Mouse (Mus musculus) hindbrain, embryonic 10.5 days (tissue): Measurements from ENCODE around the gene Actr10. TPM values are rescaled to one million over a fixed set of nuclear protein-coding genes. Genes with fewer than 3 reads are reported as not detected.

Experiments
- DNase-seq: peaks from one replicate; pipeline ENCODE4 v3.0.0-alpha.2; 2017; ENCODE audit warnings: low spot score
- H3K27ac ChIP-seq: fragments of 300-500 bp; sonication (generic); 2 replicates; pipeline ENCODE4 v1.5.1; 2016; ENCODE audit warnings: mild to moderate bottlenecking, moderate library complexity
- H3K27me3 ChIP-seq: fragments of 300-500 bp; sonication (generic); 2 replicates; pipeline ENCODE4 v1.6.1; 2016; ENCODE audit warnings: mild to moderate bottlenecking; ENCODE audit not compliant: poor library complexity, insufficient read depth, severe bottlenecking
- H3K36me3 ChIP-seq: fragments of 300-500 bp; sonication (generic); 2 replicates; pipeline ENCODE4 v1.6.1; 2016; ENCODE audit warnings: mild to moderate bottlenecking, moderate library complexity
- H3K4me1 ChIP-seq: fragments of 300-500 bp; sonication (generic); replicated peaks from 2 replicates; pipeline ENCODE4 v1.6.1; 2016; ENCODE audit warnings: mild to moderate bottlenecking
- H3K4me3 ChIP-seq: fragments of 300-500 bp; sonication (generic); 2 replicates; pipeline ENCODE4 v1.5.1; 2016; ENCODE audit warnings: mild to moderate bottlenecking, moderate library complexity
- H3K9me3 ChIP-seq: fragments of 300-500 bp; sonication (generic); 2 replicates; pipeline ENCODE4 v1.6.1; 2016; ENCODE audit warnings: mild to moderate bottlenecking, moderate library complexity
- WGBS: fragments of 180-500 bp; shearing (Covaris S2); methylation state at CpG from one replicate; pipeline ENCODE4 v1.1.7; 2016; 5-methylcytosine and 5-hydroxymethylcytosine counted together
- polyA plus RNA-seq: library from polyadenylated mRNA; unstranded; fragments of >200 nt; fragmentation: Nextera tagmentation; extraction: Ambion mirVana; gene quantifications from 2 replicates; pipeline ENCODE4 v1.2.1, GENCODE M21; 2016

The Actr10 gene
- 210 and 229 TPM in 2 replicates for polyA plus RNA-seq

- H3K36me3 ChIP-seq = peaks cover 23% of the 10 kb centered on the region
- peaks cover 10% of the 10 kb centered on the region for H3K4me1 ChIP-seq
- no peaks in the 10 kb centered on the region for H3K27me3 ChIP-seq
- H3K9me3 ChIP-seq = no peaks in the 10 kb centered on the region
- under 1% methylated on average over 58 of the region's 59 CpGs for WGBS
- peak within 1 kb of the TSS; percentile 91 for H3K4me3 ChIP-seq
- peak within 1 kb of the TSS; percentile 92 for H3K27ac ChIP-seq
- DNase-seq = peak; percentile 94
These were observed at the start of gene Actr10 for GRCm38 (mm10) chr12:70937571-70938384. TSS of gene Actr10 (plus strand) at chr12:70937857.

- no peak for DNase-seq
- Histone ChIP-seq H3K9me3 (no peaks in the 10 kb centered on the region), H3K36me3 (peaks cover 67% of the 10 kb centered on the region), H3K4me3 (no peak overlapping the region), H3K4me1 (peaks cover 8% of the 10 kb centered on the region; the same call in 1 of the 2 replicates), H3K27me3 (no peaks in the 10 kb centered on the region), H3K27ac (0 out of 2 replicates have a peak overlapping the region, but pooled peaks have one; percentile 40)
- WGBS = 65% methylated on average over 5 of the region's 5 CpGs
These were observed 47.3 kb upstream of the Actr10 start for GRCm38 (mm10) chr12:70890405-70890804.

- Histone ChIP-seq H3K27ac (0 out of 2 replicates have a peak overlapping the region, but pooled peaks have one; percentile 40), H3K4me3 (no peak overlapping the region), H3K27me3 (no peaks in the 10 kb centered on the region), H3K36me3 (peaks cover 71% of the 10 kb centered on the region), H3K9me3 (no peaks in the 10 kb centered on the region), H3K4me1 (peaks cover 8% of the 10 kb centered on the region; the same call in 1 of the 2 replicates)
- DNase-seq = no peak
- WGBS = 81% methylated on average over 8 of the region's 8 CpGs
These were observed 46.7 kb upstream of the Actr10 start for GRCm38 (mm10) chr12:70890874-70891470.

- DNase-seq = no peak
- H3K9me3 ChIP-seq = no peaks in the 10 kb centered on the region
- H3K27ac ChIP-seq = no peak overlapping the region
- peaks cover 85% of the 10 kb centered on the region for H3K36me3 ChIP-seq
- no peaks in the 10 kb centered on the region for H3K27me3 ChIP-seq
- peaks cover 5% of the 10 kb centered on the region; the same call in 1 of the 2 replicates for H3K4me1 ChIP-seq
- 91% methylated on average over 7 of the region's 7 CpGs for WGBS
- H3K4me3 ChIP-seq = no peak overlapping the region
These were observed 42.4 kb upstream of the Actr10 start for GRCm38 (mm10) chr12:70895275-70895674.

- no peak overlapping the region for H3K4me3 ChIP-seq
- H3K9me3 ChIP-seq = no peaks in the 10 kb centered on the region
- peaks cover 77% of the 10 kb centered on the region for H3K36me3 ChIP-seq
- no peak overlapping the region for H3K27ac ChIP-seq
- no peak for DNase-seq
- H3K4me1 ChIP-seq = no peaks in the 10 kb centered on the region; the same call in 1 of the 2 replicates
- no peaks in the 10 kb centered on the region for H3K27me3 ChIP-seq
- 90% methylated on average over 10 of the region's 10 CpGs for WGBS
These were observed 41.6 kb upstream of the Actr10 start for GRCm38 (mm10) chr12:70896068-70896467.

GRCm38 (mm10) chr12:70897434-70897833 is 40.2 kb upstream of the Actr10 start:
- 82% methylated on average over 8 of the region's 8 CpGs for WGBS
- H3K9me3 ChIP-seq = no peaks in the 10 kb centered on the region
- no peaks in the 10 kb centered on the region; the same call in 1 of the 2 replicates for H3K4me1 ChIP-seq
- no peak overlapping the region for H3K27ac ChIP-seq
- no peak overlapping the region for H3K4me3 ChIP-seq
- DNase-seq = no peak
- H3K36me3 ChIP-seq = peaks cover 66% of the 10 kb centered on the region
- no peaks in the 10 kb centered on the region for H3K27me3 ChIP-seq

- Histone ChIP-seq H3K4me1 (no peaks in the 10 kb centered on the region; the same call in 1 of the 2 replicates), H3K4me3 (no peak overlapping the region), H3K27ac (no peak overlapping the region), H3K9me3 (no peaks in the 10 kb centered on the region), H3K27me3 (no peaks in the 10 kb centered on the region), H3K36me3 (peaks cover 66% of the 10 kb centered on the region)
- no peak for DNase-seq
- 89% methylated on average over 8 of the region's 8 CpGs for WGBS
These were observed 39.2 kb upstream of the Actr10 start for GRCm38 (mm10) chr12:70898450-70898849.

- 91% methylated on average over 10 of the region's 10 CpGs for WGBS
- Histone ChIP-seq H3K27me3 (no peaks in the 10 kb centered on the region), H3K4me1 (no peaks in the 10 kb centered on the region), H3K4me3 (no peak overlapping the region), H3K9me3 (peaks cover 5% of the 10 kb centered on the region; the same call in 1 of the 2 replicates), H3K36me3 (peaks cover 18% of the 10 kb centered on the region), H3K27ac (no peak overlapping the region)
- DNase-seq = no peak
These were observed 33.2 kb upstream of the Actr10 start for GRCm38 (mm10) chr12:70904471-70904870.

GRCm38 (mm10) chr12:70906867-70907266 is 30.8 kb upstream of the Actr10 start:
- 84% methylated on average over 9 of the region's 9 CpGs for WGBS
- Histone ChIP-seq H3K4me1 (peaks cover 15% of the 10 kb centered on the region), H3K36me3 (peaks cover 17% of the 10 kb centered on the region; the same call in 1 of the 2 replicates), H3K4me3 (no peak overlapping the region), H3K9me3 (peaks cover 5% of the 10 kb centered on the region; the same call in 1 of the 2 replicates), H3K27me3 (no peaks in the 10 kb centered on the region), H3K27ac (no peak overlapping the region)
- no peak for DNase-seq

GRCm38 (mm10) chr12:70907651-70908050 is 30.0 kb upstream of the Actr10 start:
- Histone ChIP-seq H3K4me3 (no peak overlapping the region), H3K4me1 (peaks cover 23% of the 10 kb centered on the region), H3K9me3 (peaks cover 5% of the 10 kb centered on the region; the same call in 1 of the 2 replicates), H3K27me3 (no peaks in the 10 kb centered on the region), H3K36me3 (peaks cover 12% of the 10 kb centered on the region; the same call in 1 of the 2 replicates), H3K27ac (no peak overlapping the region)
- 83% methylated on average over 11 of the region's 11 CpGs for WGBS
- no peak for DNase-seq

GRCm38 (mm10) chr12:70908076-70908475 is 29.6 kb upstream of the Actr10 start:
- WGBS = 78% methylated on average over 4 of the region's 4 CpGs

GRCm38 (mm10) chr12:70910241-70910720 is 27.4 kb upstream of the Actr10 start:
- Histone ChIP-seq H3K27me3 (no peaks in the 10 kb centered on the region), H3K9me3 (peaks cover 5% of the 10 kb centered on the region; the same call in 1 of the 2 replicates), H3K27ac (no peak overlapping the region), H3K4me1 (peaks cover 24% of the 10 kb centered on the region), H3K36me3 (no peaks in the 10 kb centered on the region), H3K4me3 (no peak overlapping the region)
- peak; percentile 83 for DNase-seq
- WGBS = 13% methylated on average over 9 of the region's 9 CpGs

More at GRCm38 (mm10) chr12:70908076-70908475, 29.6 kb upstream of the Actr10 start:
- DNase-seq = no peak
- Histone ChIP-seq H3K27ac (no peak overlapping the region), H3K36me3 (peaks cover 8% of the 10 kb centered on the region; the same call in 1 of the 2 replicates), H3K27me3 (no peaks in the 10 kb centered on the region), H3K9me3 (peaks cover 5% of the 10 kb centered on the region; the same call in 1 of the 2 replicates), H3K4me3 (no peak overlapping the region), H3K4me1 (peaks cover 24% of the 10 kb centered on the region)
